Mouse (Mus musculus) lung, postnatal 0 days (tissue): Measurements from ENCODE around the gene Cpt1c. TPM values are rescaled to one million over a fixed set of nuclear protein-coding genes. Genes with fewer than 3 reads are reported as not detected.

Source experiments
- ATAC-seq: fragments of 200-750 bp; cut with Nextera tagmentation; 2 replicates; pipeline ENCODE4 v1.8.0; 2017; ENCODE audit warnings: moderate library complexity
- DNase-seq: peaks from one replicate; pipeline ENCODE4 v3.0.0-alpha.2; 2016; ENCODE audit warnings: low spot score
- H3K27ac ChIP-seq: fragments of 300-500 bp; sonication (generic); 2 replicates; pipeline ENCODE4 v1.5.1; 2014; ENCODE audit warnings: antibody characterized with exemption, mild to moderate bottlenecking, low read length, mixed read lengths
- H3K27me3 ChIP-seq: fragments of 300-500 bp; sonication (generic); replicated peaks from 2 replicates; pipeline ENCODE4 v1.6.1; 2014; ENCODE audit warnings: low read length, mixed read lengths; ENCODE audit not compliant: insufficient read depth
- H3K36me3 ChIP-seq: fragments of 300-500 bp; sonication (generic); 2 replicates; pipeline ENCODE4 v1.6.1; 2014; ENCODE audit warnings: low read length, mixed read lengths; ENCODE audit not compliant: insufficient read depth
- H3K4me1 ChIP-seq: fragments of 300-500 bp; sonication (generic); 2 replicates; pipeline ENCODE4 v1.6.1; 2014; ENCODE audit warnings: antibody characterized with exemption, low read depth, low read length, mixed read lengths; ENCODE audit not compliant: insufficient read depth
- H3K4me2 ChIP-seq: fragments of 300-500 bp; sonication (generic); replicated peaks from 2 replicates; pipeline ENCODE4 v1.6.1; 2014; ENCODE audit warnings: low read depth, mild to moderate bottlenecking, low read length, moderate library complexity, mixed read lengths
- H3K4me3 ChIP-seq: fragments of 300-500 bp; sonication (generic); 2 replicates; pipeline ENCODE4 v1.5.1; 2014; ENCODE audit warnings: low read depth, low read length
- H3K9ac ChIP-seq: fragments of 300-500 bp; sonication (generic); replicated peaks from 2 replicates; pipeline ENCODE4 v1.6.1; 2014; ENCODE audit warnings: low read depth, mild to moderate bottlenecking
- H3K9me3 ChIP-seq: fragments of 300-500 bp; sonication (generic); 2 replicates; pipeline ENCODE4 v1.6.1; 2016; ENCODE audit warnings: low read length, mixed read lengths
- CTCF ChIP-seq: IDR thresholded peaks from 2 replicates; pipeline ENCODE4 v1.5.1; 2016; ENCODE audit warnings: antibody characterized with exemption, mild to moderate bottlenecking
- EP300 ChIP-seq: IDR thresholded peaks from 2 replicates; pipeline ENCODE4 v1.6.1; 2016; ENCODE audit warnings: antibody characterized with exemption, mild to moderate bottlenecking, control low read depth
- WGBS: fragments of 180-500 bp; shearing (Covaris S2); extraction: QIAGEN DNeasy Blood & Tissue Kit; methylation state at CpG from one replicate; pipeline ENCODE4 v1.1.7; 2014; 5-methylcytosine and 5-hydroxymethylcytosine counted together
- polyA plus RNA-seq: library from polyadenylated mRNA; unstranded; fragments of >200 nt; fragmentation: Nextera tagmentation; extraction: Ambion mirVana; gene quantifications from 2 replicates; pipeline ENCODE4 v1.2.1, GENCODE M21; 2015

The Cpt1c gene
- polyA plus RNA-seq, 1 experiment from 2014 or later: 5.4 TPM

DNA sequence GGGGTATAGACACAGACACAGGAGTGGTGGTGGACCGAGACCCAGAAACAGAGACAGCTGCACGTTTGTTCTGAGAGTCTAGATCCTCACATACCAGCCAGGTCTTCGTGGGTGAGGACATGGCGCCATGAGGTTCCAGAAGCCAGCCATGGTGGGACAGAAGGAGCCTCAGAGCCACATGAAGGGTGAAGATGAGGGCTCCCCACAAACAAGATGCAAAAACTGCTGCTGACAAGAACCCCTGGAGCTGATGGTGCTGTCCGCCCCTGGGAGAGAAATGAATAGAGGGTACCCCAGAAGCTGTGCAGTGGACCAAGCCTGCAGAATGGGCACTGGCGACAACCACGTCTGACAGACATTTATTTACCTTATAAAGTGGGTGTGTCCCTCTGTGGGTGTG lies 3.5 kb downstream of the Cpt1c start:
- no peaks in the 10 kb centered on the region for H3K9me3 ChIP-seq
- DNase-seq (no peak), ATAC-seq (no peak)
- H3K9ac ChIP-seq: no peak overlapping the region
- 54% methylated on average over 7 of the region's 7 CpGs for WGBS
- no peaks in the 10 kb centered on the region for H3K36me3 ChIP-seq
- H3K4me1 ChIP-seq: no peaks in the 10 kb centered on the region
- no peak overlapping the region for H3K4me2 ChIP-seq
- TF ChIP-seq EP300: no peak
- TF ChIP-seq CTCF: no peak
- H3K4me3 ChIP-seq: no peak overlapping the region
- no peak overlapping the region for H3K27ac ChIP-seq
- no peaks in the 10 kb centered on the region for H3K27me3 ChIP-seq

DNA sequence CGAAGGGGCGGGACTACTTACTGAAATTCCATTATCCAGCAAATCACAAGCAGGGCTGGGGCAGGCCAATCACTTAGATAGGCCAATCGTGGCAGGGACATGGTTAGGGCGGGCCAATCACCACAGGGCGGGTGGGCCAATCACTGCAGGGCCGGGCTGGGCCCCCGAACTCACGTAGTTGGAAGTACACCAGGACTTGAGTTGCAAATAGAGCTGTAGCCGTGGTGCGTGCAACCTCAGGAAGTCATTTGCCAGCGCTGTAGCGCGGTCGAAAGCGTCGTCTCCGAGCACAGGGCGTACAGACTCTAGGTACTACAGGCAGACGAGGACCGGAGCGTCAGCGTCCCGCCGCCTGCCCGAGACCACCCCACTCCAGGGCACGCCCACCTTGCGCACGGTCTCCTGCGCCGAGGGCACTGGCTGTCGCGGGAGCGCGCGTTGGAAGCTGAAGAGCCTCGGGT lies 4.4 kb downstream of the Cpt1c start:
- DNase-seq (peak; percentile 95), ATAC-seq (peak; percentile 98)
- Histone ChIP-seq H3K9me3 (no peaks in the 10 kb centered on the region), H3K4me3 (peak overlapping the region; percentile 48), H3K9ac (peak overlapping the region; percentile 41; the same call in 1 of the 2 replicates), H3K4me1 (no peaks in the 10 kb centered on the region), H3K36me3 (no peaks in the 10 kb centered on the region), H3K27ac (0 out of 2 replicates have a peak overlapping the region, but pooled peaks have one; percentile 21), H3K4me2 (peak overlapping the region; percentile 89), H3K27me3 (no peaks in the 10 kb centered on the region)
- 1% methylated on average over 36 of the region's 36 CpGs for WGBS
- TF ChIP-seq EP300 (no peak), CTCF (no peak)

- H3K4me2 ChIP-seq: no peak overlapping the region
- DNase-seq: no peak
Measured at GRCm38 (mm10) chr7:44966638-44967037, 8.0 kb downstream of the Cpt1c start.

DNA sequence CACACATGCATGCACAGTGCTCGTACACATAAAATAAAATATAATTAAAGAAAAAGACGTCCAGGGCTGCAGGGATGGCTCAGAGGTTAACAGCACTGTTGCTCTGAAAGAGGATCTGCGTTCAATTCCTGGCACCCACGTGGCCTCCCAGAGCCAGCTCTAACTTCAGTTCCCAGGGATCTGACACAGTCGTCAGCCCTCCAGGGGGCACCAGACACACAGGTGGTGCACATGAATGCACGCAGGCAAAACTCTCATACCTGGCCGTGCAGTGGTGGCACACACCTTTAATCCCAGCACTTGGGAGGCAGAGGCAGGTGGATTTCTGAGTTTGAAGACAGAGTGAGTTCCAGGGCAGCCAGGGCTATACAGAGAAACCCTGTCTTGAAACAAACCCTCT lies 8.7 kb downstream of the Cpt1c start:
- Histone ChIP-seq H3K4me3 (no peak overlapping the region), H3K4me2 (no peak overlapping the region), H3K4me1 (no peaks in the 10 kb centered on the region), H3K27ac (no peak overlapping the region), H3K36me3 (no peaks in the 10 kb centered on the region), H3K27me3 (no peaks in the 10 kb centered on the region), H3K9me3 (no peaks in the 10 kb centered on the region), H3K9ac (no peak overlapping the region)
- WGBS: 74% methylated on average over 7 of the region's 7 CpGs
- ATAC-seq: no peak
- TF ChIP-seq CTCF: peak; percentile 23
- TF ChIP-seq EP300: no peak
- no peak for DNase-seq

More at GRCm38 (mm10) chr7:44966638-44967037, 8.0 kb downstream of the Cpt1c start:
- no peak overlapping the region for H3K9ac ChIP-seq
- H3K27ac ChIP-seq: no peak overlapping the region
- 54% methylated on average over 15 of the region's 15 CpGs for WGBS
- H3K4me3 ChIP-seq: no peak overlapping the region
- H3K36me3 ChIP-seq: no peaks in the 10 kb centered on the region
- ATAC-seq: no peak
- no peaks in the 10 kb centered on the region for H3K9me3 ChIP-seq
- H3K4me1 ChIP-seq: no peaks in the 10 kb centered on the region
- H3K27me3 ChIP-seq: no peaks in the 10 kb centered on the region
- TF ChIP-seq EP300 (no peak), CTCF (peak; percentile 26)

DNA sequence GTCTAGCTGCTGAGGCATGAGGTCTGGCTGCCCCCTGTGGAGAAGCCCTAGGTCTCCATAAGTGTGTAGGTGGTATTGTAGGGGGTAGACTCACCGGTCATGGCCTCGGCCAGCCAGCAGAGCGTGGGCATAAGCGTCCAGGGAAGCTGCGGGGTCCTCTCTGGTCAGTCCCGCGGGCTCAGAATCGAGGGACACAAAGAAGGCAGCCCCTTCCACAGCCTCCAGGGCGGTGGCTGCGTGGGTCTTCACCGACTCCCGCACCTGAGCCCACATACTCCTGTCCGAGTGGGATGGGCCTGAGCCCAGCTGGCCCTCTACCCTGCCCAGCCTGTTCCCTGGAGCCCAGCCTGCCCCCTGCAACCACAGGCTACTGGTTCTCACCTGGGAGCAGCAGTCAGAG lies 9.7 kb downstream of the Cpt1c start:
- H3K9ac ChIP-seq: no peak overlapping the region
- no peak for DNase-seq
- no peak for ATAC-seq
- H3K36me3 ChIP-seq: no peaks in the 10 kb centered on the region
- H3K27me3 ChIP-seq: no peaks in the 10 kb centered on the region
- H3K4me1 ChIP-seq: no peaks in the 10 kb centered on the region
- no peaks in the 10 kb centered on the region for H3K9me3 ChIP-seq
- no peak overlapping the region for H3K27ac ChIP-seq
- H3K4me3 ChIP-seq: no peak overlapping the region
- TF ChIP-seq CTCF (no peak), EP300 (no peak)
- no peak overlapping the region for H3K4me2 ChIP-seq
- 91% methylated on average over 13 of the region's 13 CpGs for WGBS

- no peaks in the 10 kb centered on the region for H3K36me3 ChIP-seq
- H3K27ac ChIP-seq: no peak overlapping the region
- H3K9ac ChIP-seq: no peak overlapping the region
- H3K4me1 ChIP-seq: no peaks in the 10 kb centered on the region
- DNase-seq (no peak), ATAC-seq (no peak)
- no peaks in the 10 kb centered on the region for H3K9me3 ChIP-seq
- no peak overlapping the region for H3K4me3 ChIP-seq
- no peak for TF ChIP-seq EP300
- TF ChIP-seq CTCF: no peak
- H3K27me3 ChIP-seq: no peaks in the 10 kb centered on the region
- no peak overlapping the region for H3K4me2 ChIP-seq
- WGBS: 90% methylated on average over 5 of the region's 5 CpGs
Measured at GRCm38 (mm10) chr7:44962831-44963230, 11.8 kb downstream of the Cpt1c start.

DNA sequence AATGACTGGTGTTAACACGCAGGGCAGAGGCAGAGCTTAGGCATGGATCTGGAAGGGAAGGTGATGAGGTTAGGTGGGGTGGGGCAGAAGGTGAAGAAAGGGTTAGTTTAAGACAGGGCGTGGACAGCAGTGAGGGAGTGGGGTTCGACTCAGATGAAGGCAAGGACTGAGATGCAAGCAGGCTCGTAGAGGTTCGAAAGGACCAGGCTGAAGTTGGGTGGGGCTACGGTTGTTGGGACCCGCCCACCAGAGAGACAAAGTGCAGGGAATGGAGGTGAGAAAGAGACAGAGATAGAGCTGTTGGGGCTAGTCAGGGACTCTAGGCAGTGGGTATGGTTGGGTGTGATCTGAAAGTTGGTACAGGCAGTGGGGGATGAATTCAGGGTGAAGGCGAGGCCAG lies 12.3 kb downstream of the Cpt1c start:
- ATAC-seq: no peak
- H3K4me2 ChIP-seq: no peak overlapping the region
- no peak overlapping the region for H3K27ac ChIP-seq
- WGBS: 62% methylated on average over 8 of the region's 8 CpGs
- H3K4me3 ChIP-seq: no peak overlapping the region
- H3K9ac ChIP-seq: no peak overlapping the region
- H3K9me3 ChIP-seq: no peaks in the 10 kb centered on the region
- H3K36me3 ChIP-seq: no peaks in the 10 kb centered on the region
- TF ChIP-seq CTCF: no peak
- TF ChIP-seq EP300: no peak
- no peaks in the 10 kb centered on the region for H3K4me1 ChIP-seq
- no peaks in the 10 kb centered on the region for H3K27me3 ChIP-seq
- DNase-seq: no peak
